Mouse (Mus musculus) brain, embryonic 14.5 days (tissue): ENCODE results near the gene Akap12. TPM values are rescaled to one million over a fixed set of nuclear protein-coding genes. Genes with fewer than 3 reads are reported as not detected.

Experiments used
- DNase-seq: peaks from one replicate; pipeline ENCODE4 v3.0.0-alpha.2; 2011; ENCODE audit warnings: low read depth
- CTCF ChIP-seq: fragments of 200-500 bp; IDR thresholded peaks from 2 replicates; pipeline ENCODE4 v1.5.1; 2012; ENCODE audit warnings: inconsistent platforms, mild to moderate bottlenecking, moderate library complexity, borderline replicate concordance; ENCODE audit not compliant: insufficient read depth, insufficient read length; ENCODE audit errors: extremely low read depth
- POLR2A ChIP-seq: fragments of 200-500 bp; IDR thresholded peaks from 2 replicates; pipeline ENCODE4 v1.6.1; 2012; ENCODE audit warnings: mild to moderate bottlenecking, inconsistent platforms, borderline replicate concordance; ENCODE audit not compliant: poor library complexity, insufficient read depth, insufficient read length, severe bottlenecking; ENCODE audit errors: extremely low read depth
- polyA plus RNA-seq: library from polyadenylated mRNA; depleted of rRNA; stranded (reverse); fragments of >200 nt; gene quantifications from 2 replicates; pipeline ENCODE4 v1.2.3, GENCODE M21; 2012; rRNA removed

The Akap12 gene
- 12.5 and 37.3 TPM in 2 replicates for polyA plus RNA-seq

DNA sequence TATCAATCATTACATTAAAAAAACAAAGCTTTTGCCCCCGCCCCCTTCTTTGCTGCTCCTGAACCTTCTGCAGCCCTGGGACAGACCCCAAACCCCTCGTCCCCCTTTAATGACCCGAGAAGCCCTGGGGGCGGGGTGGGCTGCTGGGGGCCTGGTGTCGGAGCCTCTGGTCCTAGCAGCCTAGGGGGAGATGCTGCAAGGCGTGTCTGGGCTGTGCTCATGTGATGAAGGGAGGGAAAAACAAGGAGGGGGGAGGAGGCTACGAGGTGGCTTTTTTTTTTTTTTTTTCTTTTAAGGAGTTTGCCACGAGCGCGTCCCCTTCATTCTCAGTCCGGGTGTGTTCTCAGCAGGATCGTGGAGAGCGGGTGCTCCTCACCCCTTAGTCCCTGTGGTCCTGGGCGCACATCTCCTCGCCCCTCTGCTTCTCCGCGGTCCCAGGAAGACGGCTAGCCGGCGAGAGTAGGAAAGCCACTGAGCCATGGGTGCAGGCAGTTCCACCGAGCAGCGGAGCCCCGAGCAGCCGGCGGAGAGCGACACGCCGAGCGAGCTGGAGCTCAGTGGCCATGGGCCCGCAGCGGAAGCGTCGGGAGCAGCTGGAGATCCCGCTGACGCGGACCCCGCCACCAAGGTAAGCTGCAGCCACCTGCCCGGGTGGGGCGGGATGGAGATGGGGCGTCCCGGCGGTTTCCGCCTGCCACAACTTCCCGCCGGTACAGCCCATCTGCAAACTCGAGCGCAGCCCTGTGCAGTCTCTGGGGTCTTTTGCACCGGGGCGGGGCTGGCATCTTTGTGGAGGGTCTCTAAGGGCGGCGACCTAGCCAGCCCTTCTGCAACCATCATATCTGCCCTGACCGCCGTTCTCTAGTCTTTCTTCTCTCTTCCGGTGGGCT is at the start of gene Akap12:
TSS of gene Akap12 (plus strand) at position 340 of the 890 bp plus-strand sequence.
- peak; percentile 74 for DNase-seq
- TF ChIP-seq POLR2A, result no peak
- no peak for TF ChIP-seq CTCF

GRCm38 (mm10) chr10:4230563-4231359 is 35.4 kb upstream of the Akap12 start:
- no peak for DNase-seq

DNA sequence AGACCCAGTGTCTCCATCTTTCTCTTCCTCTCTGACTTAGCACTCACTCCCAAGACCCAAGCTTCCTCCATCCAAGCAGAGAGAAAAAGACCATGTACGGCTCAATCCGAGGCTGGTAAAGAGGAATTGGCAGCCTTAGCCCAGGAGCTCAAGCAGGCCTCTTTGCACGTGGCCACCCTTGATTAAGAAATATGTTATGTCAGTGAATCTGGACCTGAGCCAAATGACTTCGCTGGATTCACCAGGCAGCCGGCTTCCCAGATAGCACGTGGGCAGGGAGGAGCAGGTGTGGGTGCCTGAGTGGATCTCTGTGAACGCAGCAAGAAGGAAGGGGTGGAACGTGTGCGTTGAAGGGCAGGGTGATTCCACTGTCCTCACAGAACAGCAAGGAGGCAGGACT is 33.1 kb upstream of the Akap12 start:
- DNase-seq, result peak; percentile 83
- TF ChIP-seq CTCF (no peak), POLR2A (no peak)

More at GRCm38 (mm10) chr10:4230563-4231359, 35.4 kb upstream of the Akap12 start:
- TF ChIP-seq CTCF (no peak), POLR2A (no peak)

GRCm38 (mm10) chr10:4239794-4240574 is 26.2 kb upstream of the Akap12 start:
- no peak for DNase-seq

GRCm38 (mm10) chr10:4243591-4244300 is 22.4 kb upstream of the Akap12 start:
- DNase-seq, result no peak
- TF ChIP-seq POLR2A (no peak), CTCF (no peak)

More at GRCm38 (mm10) chr10:4239794-4240574, 26.2 kb upstream of the Akap12 start:
- TF ChIP-seq CTCF, result no peak
- TF ChIP-seq POLR2A, result no peak

- no peak for TF ChIP-seq CTCF
- TF ChIP-seq POLR2A, result no peak
Observed at GRCm38 (mm10) chr10:4245812-4246211, 20.4 kb upstream of the Akap12 start.

DNA sequence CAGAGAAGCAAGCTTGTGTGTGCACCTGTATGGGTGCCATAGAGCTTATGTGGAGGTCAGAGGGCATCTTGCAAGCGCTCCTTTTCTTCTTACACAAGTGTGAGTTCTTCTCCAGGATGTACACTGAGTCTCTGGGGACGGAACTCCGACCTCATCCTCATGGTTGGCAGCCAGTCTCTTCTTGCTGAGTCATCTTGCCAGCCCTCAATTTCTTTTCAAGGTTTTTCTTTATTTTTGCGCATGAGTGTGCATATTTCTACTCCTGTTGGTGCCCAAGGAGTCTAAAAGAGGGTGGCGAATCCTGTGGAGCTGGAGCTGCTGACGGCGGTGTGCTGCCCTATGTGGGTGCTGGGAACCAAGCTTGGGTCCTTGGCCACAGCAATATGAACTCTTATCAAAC is 19.8 kb upstream of the Akap12 start:
- TF ChIP-seq POLR2A, result no peak
- no peak for TF ChIP-seq CTCF

More at GRCm38 (mm10) chr10:4245812-4246211, 20.4 kb upstream of the Akap12 start:
- no peak for DNase-seq

GRCm38 (mm10) chr10:4249235-4249845 is 16.8 kb upstream of the Akap12 start:
- no peak for TF ChIP-seq POLR2A
- TF ChIP-seq CTCF, result no peak
- DNase-seq, result no peak

More for the DNA sequence above, 19.8 kb upstream of the Akap12 start:
- DNase-seq, result no peak

DNA sequence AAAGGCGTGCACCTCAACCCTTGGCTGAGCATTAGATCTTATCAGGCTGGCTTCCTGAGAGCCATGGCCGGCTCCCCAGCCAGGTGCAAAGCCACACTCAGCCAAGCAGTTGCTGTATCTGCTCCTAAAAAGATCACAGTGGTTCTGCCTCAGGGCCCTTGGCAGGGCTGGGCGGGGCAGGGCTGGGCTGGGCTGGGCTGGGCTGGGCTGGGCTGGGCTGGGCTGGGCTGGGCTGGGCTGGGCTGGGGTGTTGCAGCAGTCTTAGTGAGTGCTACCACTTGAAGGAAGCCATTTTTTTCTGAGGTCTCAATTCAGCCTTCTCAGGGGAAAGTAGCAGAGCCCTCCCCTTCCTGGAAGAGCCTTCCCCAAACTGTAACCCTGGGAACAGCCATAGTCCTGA is 15.5 kb upstream of the Akap12 start:
- no peak for DNase-seq
- TF ChIP-seq CTCF, result no peak

DNA sequence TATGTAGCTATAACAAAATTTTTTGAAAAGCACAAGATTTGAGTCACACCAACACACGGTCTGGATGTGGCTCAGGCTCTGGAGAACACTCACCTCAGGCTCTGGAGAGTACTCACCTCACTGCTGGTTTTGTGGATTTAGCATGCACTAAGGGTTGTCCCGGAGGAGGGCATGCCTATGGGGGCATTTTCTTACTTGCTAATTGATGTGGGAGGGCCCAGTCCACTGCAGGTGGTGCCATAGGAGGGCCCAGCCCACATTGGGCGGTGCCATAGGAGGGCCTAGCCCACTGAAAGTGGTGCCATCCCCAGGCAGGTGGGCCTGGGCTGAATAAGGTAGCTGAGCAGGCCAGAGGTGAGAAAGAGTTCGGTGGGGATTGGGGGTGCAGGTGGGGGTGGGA is 12.6 kb upstream of the Akap12 start:
- DNase-seq, result no peak
- TF ChIP-seq CTCF (no peak), POLR2A (no peak)

- no peak for DNase-seq
- TF ChIP-seq CTCF (no peak), POLR2A (no peak)
Observed at GRCm38 (mm10) chr10:4254459-4254858, 11.7 kb upstream of the Akap12 start.
